Mouse (Mus musculus) G1E (cell line): ENCODE results near the gene Recql5. TPM values are rescaled to one million over a fixed set of nuclear protein-coding genes. Genes with fewer than 3 reads are reported as not detected.

ENCODE experiments used
- ATAC-seq: 2 replicates; pipeline ENCODE4 v1.8.0; 2016; ENCODE audit warnings: mild to moderate bottlenecking; ENCODE audit not compliant: insufficient number of reproducible peaks, poor library complexity, low FRiP score, severe bottlenecking; ENCODE audit errors: extremely low read depth
- DNase-seq: peaks from one replicate; pipeline ENCODE4 v3.0.0; 2012; ENCODE audit warnings: low spot score
- H3K27me3 ChIP-seq: 2 replicates; pipeline ENCODE4 v1.6.1; 2012; ENCODE audit warnings: mild to moderate bottlenecking, low read length, inconsistent platforms; ENCODE audit not compliant: insufficient read depth
- H3K36me3 ChIP-seq: replicated peaks from 2 replicates; pipeline ENCODE3; 2012; ENCODE audit warnings: mild to moderate bottlenecking, inconsistent platforms
- H3K4me1 ChIP-seq: 2 replicates; pipeline ENCODE4 v1.6.1; 2012; ENCODE audit warnings: low read depth, low read length, inconsistent platforms, mixed read lengths; ENCODE audit not compliant: insufficient read depth
- H3K4me3 ChIP-seq: 2 replicates; pipeline ENCODE4 v1.5.1; 2012; ENCODE audit warnings: low read depth, mild to moderate bottlenecking, inconsistent platforms, low read length, moderate library complexity, mixed read lengths
- H3K9me3 ChIP-seq: replicated peaks from 2 replicates; pipeline ENCODE4 v1.6.1; 2012; ENCODE audit warnings: inconsistent platforms
- CTCF ChIP-seq: IDR thresholded peaks from 2 replicates; pipeline ENCODE4 v1.5.1; 2012; ENCODE audit warnings: low read depth, low read length, inconsistent platforms, mixed read lengths
- GATA1 ChIP-seq: IDR thresholded peaks from 2 replicates; pipeline ENCODE4 v1.6.1; 2012; ENCODE audit warnings: borderline replicate concordance, low read length, inconsistent platforms, mixed read lengths
- GATA2 ChIP-seq: IDR thresholded peaks from 2 replicates; pipeline ENCODE4 v1.6.1; 2012; ENCODE audit warnings: low read depth, low read length, inconsistent platforms, borderline replicate concordance
- POLR2AphosphoS5 ChIP-seq: IDR thresholded peaks from 2 replicates; pipeline ENCODE4 v1.6.1; 2012; ENCODE audit warnings: low read depth, low read length, inconsistent platforms; ENCODE audit not compliant: insufficient replicate concordance
- TAL1 ChIP-seq: conservative IDR thresholded peaks from 2 replicates; pipeline ENCODE4 v1.6.1; 2012; ENCODE audit warnings: low read depth, low read length, inconsistent platforms, mixed read lengths
- polyA plus RNA-seq: library from polyadenylated mRNA; stranded (reverse); fragments of >175 nt; gene quantifications from 2 replicates; pipeline ENCODE4 v1.2.3, GENCODE M21; 2012
- total RNA-seq, 2 experiments: library from RNA; stranded (forward) in 1 of 2; stranded (reverse) in 1 of 2; fragments of 200-1000 nt in 1 of 2; fragments of >200 nt in 1 of 2; fragmentation: Nextera tagmentation in 1 of 2; gene quantifications; 2 replicates each; pipeline ENCODE4 v1.2.3; 2014 to 2017

Recql5 gene
- total and polyA plus RNA-seq, 3 experiments, result 16.0 to 24.9 (median 17.4) TPM

DNA sequence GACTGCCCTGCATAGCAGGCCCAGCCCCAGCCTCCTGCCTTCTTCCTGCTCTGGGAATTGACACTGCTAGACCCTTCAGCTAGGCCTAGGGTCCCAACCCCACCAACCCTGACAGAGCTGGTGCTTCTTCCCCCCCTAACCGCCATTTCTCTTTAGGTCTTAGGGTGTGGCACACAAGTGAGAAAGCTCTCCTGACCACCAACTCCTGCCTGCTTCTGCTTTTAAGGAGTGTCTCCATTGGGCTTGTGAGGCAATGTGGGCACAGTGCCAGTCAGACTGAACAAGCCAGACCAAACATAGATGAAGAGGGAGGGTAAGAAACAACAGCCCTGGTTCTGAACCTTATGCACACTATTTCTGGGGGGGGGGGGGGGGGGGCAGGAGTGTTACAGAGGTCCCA lies 30.4 kb downstream of the Recql5 start:
- Histone ChIP-seq H3K36me3 (peaks cover 80% of the 10 kb centered on the region), H3K4me1 (peaks cover 88% of the 10 kb centered on the region), H3K27me3 (no peaks in the 10 kb centered on the region), H3K9me3 (no peaks in the 10 kb centered on the region), H3K4me3 (peak overlapping the region; percentile 76; the same call in 1 of the 2 replicates)
- no peak for TF ChIP-seq GATA1
- no peak for TF ChIP-seq POLR2AphosphoS5
- no peak for TF ChIP-seq GATA2
- TF ChIP-seq TAL1, result no peak
- no peak for TF ChIP-seq CTCF
- DNase-seq (no peak), ATAC-seq (no peak)

DNA sequence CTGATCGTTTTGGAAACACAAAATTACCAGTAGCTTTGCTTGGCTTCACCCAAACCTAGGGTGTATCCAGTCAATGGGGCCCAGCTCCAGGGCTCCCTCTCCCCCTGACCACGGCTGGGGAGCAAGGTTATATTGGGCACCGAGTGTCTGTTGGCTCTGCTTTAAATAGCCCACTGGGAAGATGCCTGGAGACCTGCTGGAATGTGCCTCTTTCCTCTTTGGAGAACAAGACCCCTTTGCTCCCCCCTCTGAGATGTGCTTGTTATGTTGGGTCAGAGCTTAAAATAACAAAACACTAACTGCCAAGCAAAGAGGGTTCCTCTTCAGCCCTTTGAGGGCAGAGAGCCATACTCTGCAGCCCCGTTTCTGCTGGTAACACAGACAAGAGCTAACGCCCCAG lies 31.1 kb downstream of the Recql5 start:
- Histone ChIP-seq H3K9me3 (no peaks in the 10 kb centered on the region), H3K4me3 (peak overlapping the region; percentile 76), H3K36me3 (peaks cover 81% of the 10 kb centered on the region), H3K4me1 (peaks cover 88% of the 10 kb centered on the region), H3K27me3 (no peaks in the 10 kb centered on the region)
- TF ChIP-seq TAL1 (no peak), POLR2AphosphoS5 (no peak), CTCF (no peak), GATA1 (no peak), GATA2 (no peak)
- ATAC-seq, result no peak
- DNase-seq, result no peak

DNA sequence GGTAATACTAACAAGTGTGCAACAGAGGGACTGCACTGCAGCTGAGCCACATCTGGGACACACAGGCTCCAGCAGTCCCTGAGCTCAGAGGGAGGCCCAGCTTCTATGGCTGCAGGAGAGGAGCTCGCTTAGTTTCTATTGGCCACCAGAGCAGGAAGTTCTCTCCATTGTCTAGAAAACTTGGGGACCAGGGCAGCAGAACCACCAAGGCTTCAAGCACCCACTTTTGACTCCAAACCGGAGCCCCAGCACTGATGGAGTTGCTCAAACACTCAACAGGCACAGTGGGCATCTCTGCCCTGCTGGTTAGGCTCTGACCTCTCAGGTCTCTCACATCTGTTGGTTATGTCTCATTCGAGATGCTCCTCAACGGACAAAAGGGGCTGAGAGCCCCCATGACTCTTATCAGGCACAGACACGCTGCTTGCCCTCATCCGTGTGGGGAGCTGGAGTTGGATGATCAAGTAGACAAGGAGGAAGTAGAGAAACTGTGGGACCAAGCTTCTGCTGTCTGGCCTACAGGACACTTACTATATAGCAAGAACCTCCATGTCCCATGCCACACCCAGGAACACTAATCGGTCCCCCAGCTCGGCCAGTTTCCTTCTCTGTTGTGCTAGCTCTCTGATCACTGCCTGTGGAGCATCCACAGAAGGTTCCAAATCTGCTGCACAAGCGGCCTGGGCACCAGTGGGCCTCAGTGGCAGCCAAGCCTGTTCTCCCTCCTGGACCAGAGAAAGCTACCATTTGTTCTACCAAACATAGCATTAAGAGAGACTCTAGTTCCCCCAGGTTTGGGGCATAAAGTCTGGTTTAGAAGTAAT lies 31.7 kb downstream of the Recql5 start:
- TF ChIP-seq GATA1, result no peak
- no peak for TF ChIP-seq CTCF
- TF ChIP-seq GATA2, result no peak
- no peak for TF ChIP-seq POLR2AphosphoS5
- peak; percentile 93 for TF ChIP-seq TAL1
- Histone ChIP-seq H3K4me3 (peak overlapping the region; percentile 76), H3K4me1 (peaks cover 86% of the 10 kb centered on the region), H3K27me3 (no peaks in the 10 kb centered on the region), H3K9me3 (no peaks in the 10 kb centered on the region), H3K36me3 (peaks cover 81% of the 10 kb centered on the region)
- ATAC-seq, result peak; percentile 60
- peak; percentile 72 for DNase-seq

DNA sequence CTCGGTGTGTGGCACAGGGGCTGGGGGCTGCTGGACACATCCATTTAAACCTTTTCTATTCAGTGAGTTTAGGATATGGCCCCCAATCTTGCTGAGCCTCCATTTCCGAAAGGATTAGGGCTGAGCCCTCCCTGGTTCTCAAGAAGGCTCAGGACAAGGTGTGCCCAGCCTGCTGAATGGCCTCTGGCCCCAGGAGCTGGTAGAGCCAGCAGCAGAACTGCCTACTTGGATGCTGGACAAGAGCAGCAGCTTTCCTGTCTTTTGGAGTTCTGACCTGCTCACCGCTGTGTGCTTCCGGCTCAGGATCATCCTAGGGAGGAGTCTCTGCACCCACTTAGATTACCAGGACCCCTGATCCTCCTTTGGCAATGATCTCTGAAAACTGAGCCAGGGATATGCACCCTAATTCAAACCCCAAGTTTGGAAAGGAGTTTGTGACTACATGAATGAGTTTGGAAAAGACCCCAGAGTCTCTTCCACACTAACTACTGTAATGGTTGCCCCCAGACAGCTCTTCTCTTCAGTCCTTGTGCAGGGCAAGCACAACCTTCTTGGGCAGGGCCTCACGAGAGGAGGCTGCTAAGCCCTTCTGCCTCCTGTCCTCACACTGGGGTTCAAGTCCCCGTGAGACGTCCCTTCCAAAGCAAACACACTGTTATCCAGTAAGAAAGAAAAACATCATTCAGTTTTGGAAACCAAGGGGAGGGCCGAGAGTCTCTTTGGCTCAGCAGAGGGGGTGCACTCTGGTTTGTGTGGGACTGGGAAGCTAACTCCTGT lies 32.5 kb downstream of the Recql5 start:
- Histone ChIP-seq H3K4me1 (peaks cover 78% of the 10 kb centered on the region), H3K4me3 (peak overlapping the region; percentile 76), H3K36me3 (peaks cover 81% of the 10 kb centered on the region)

DNA sequence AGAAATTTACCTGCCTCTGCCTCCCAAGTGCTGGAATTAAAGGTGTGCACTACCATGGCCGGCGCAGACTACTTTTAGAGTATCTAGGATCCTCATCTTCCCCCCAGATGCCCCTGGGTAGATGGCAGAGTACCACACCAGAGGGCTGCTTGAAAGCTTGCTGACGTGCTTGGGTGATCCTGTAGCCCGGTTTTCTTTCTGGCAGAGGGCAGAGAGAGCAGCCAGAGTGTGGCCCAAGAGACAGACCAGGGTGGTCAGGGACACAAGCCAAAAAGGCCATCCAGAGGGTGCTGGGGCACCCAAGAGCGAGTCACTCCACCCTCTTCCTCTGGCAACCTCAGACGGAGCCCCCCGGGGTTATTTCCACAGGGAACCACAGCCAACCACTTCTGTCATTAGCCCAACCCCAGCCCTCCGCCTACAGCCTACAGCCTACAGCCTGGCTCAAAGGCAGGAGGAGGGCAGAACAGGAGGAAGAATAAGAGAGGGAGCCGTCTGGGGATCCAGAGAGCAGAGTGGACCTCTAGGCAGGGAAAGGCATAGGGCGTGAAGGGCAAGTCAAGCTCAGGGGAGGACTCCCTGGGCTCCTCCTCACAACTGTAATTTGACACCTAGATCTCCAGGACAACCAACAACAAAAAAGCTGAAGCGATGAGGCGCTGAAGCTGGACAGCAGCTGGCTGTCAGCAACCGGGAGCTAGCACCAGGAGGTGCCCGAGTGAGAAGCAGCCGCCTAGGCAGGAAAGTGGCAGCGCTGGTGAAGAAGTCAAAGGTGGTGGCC lies 33.6 kb downstream of the Recql5 start, which contains the start of gene Smim5:
TSS of gene Smim5 (plus strand) at position 481 of the 781 bp plus-strand sequence.
- Histone ChIP-seq H3K4me1 (peaks cover 75% of the 10 kb centered on the region), H3K9me3 (no peaks in the 10 kb centered on the region), H3K4me3 (peak within 1 kb of the TSS; percentile 76), H3K36me3 (peaks cover 81% of the 10 kb centered on the region), H3K27me3 (no peaks in the 10 kb centered on the region)
- DNase-seq (no peak), ATAC-seq (peak; percentile 41)
- TF ChIP-seq CTCF (no peak), POLR2AphosphoS5 (no peak), TAL1 (no peak)

More for the DNA sequence above, 32.5 kb downstream of the Recql5 start:
- ATAC-seq (no peak), DNase-seq (no peak)
- no peaks in the 10 kb centered on the region for H3K27me3 ChIP-seq
- TF ChIP-seq GATA1 (no peak), CTCF (no peak), GATA2 (no peak), TAL1 (no peak), POLR2AphosphoS5 (no peak)
- H3K9me3 ChIP-seq, result no peaks in the 10 kb centered on the region

DNA sequence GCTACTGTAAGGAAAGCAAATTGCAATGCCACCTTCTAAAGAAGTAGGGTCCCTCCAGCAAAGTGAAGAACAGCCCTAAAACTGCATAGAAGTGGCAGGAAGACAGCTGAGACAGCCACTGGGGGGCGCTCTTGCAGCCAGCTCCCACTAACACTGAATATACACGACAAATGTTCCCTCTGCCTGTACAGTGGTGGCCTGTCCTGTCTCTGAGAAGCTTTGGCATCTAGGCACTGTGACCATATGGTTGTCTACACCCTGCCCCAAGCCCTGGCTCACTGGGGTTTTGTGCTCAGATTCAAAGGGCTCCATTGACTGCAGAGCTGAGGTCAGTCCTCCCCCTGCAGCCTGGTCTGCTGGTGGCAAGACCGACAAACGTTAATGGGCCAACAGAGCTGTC lies 34.4 kb downstream of the Recql5 start:
- H3K4me3 ChIP-seq, result peak overlapping the region; percentile 39; the same call in 1 of the 2 replicates
- peaks cover 81% of the 10 kb centered on the region for H3K36me3 ChIP-seq
- ATAC-seq (no peak), DNase-seq (peak; percentile 56)
- no peaks in the 10 kb centered on the region for H3K9me3 ChIP-seq
- H3K4me1 ChIP-seq, result peaks cover 67% of the 10 kb centered on the region
- peak; percentile 91 for TF ChIP-seq CTCF
- no peak for TF ChIP-seq GATA2
- no peaks in the 10 kb centered on the region for H3K27me3 ChIP-seq
